Mouse (Mus musculus): ENCODE results near the gene Dlg4. TPM values are rescaled to one million over a fixed set of nuclear protein-coding genes. Genes with fewer than 3 reads are reported as not detected.
"Not testable (repeated sequence)": the region's sequence is repeated elsewhere in the genome, so short reads cannot be mapped to it uniquely, and the experiment has no call there.

Gene Dlg4
- polyA plus RNA-seq, 1 experiment from 2014 or later = 24.7 TPM

GRCm38 (mm10) chr11:70057805-70058204 is 41.1 kb downstream of the Dlg4 start:
- Histone ChIP-seq H3K4me1 (peaks cover 5% of the 10 kb centered on the region), H3K9ac (replicated peaks) (no peak overlapping the region), H3K27ac (replicated peaks) (no peak overlapping the region), H3K4me3 (replicated peaks) (no peak overlapping the region), H3K4me2 (no peak overlapping the region), H3K9me3 (replicated peaks) (no peaks in the 10 kb centered on the region), H3K36me3 (no peaks in the 10 kb centered on the region), H3K27me3 (replicated peaks) (0 out of 2 replicates have a peak, but pooled peaks cover 3% of the 10 kb centered on the region)
- WGBS = 86% methylated on average over 9 of the region's 9 CpGs
- ATAC-seq (ENCODE audit: low FRiP score) = no peak

- no peak overlapping the region for H3K4me2 ChIP-seq
- no peak for ATAC-seq (ENCODE audit: low FRiP score)
- no peak overlapping the region for H3K4me3 ChIP-seq (replicated peaks)
- H3K27me3 ChIP-seq (replicated peaks) = 0 out of 2 replicates have a peak, but pooled peaks cover under 1% of the 10 kb centered on the region
- H3K4me1 ChIP-seq = peaks cover 5% of the 10 kb centered on the region
- H3K36me3 ChIP-seq = no peaks in the 10 kb centered on the region
- 73% methylated on average over 6 of the region's 6 CpGs for WGBS
- no peak overlapping the region for H3K27ac ChIP-seq (replicated peaks)
- H3K9ac ChIP-seq (replicated peaks) = no peak overlapping the region
- no peaks in the 10 kb centered on the region for H3K9me3 ChIP-seq (replicated peaks)
These were observed 43.2 kb downstream of the Dlg4 start for GRCm38 (mm10) chr11:70059930-70060329.

- ATAC-seq (ENCODE audit: low FRiP score) = no peak
- Histone ChIP-seq H3K4me1 (peaks cover 16% of the 10 kb centered on the region; the same call in 1 of the 2 replicates), H3K4me3 (replicated peaks) (no peak overlapping the region), H3K27ac (replicated peaks) (no peak overlapping the region), H3K36me3 (no peaks in the 10 kb centered on the region), H3K9ac (replicated peaks) (no peak overlapping the region), H3K27me3 (replicated peaks) (no peaks in the 10 kb centered on the region), H3K4me2 (no peak overlapping the region), H3K9me3 (replicated peaks) (no peaks in the 10 kb centered on the region)
- 75% methylated on average over 3 of the region's 3 CpGs for WGBS
These were observed 46.3 kb downstream of the Dlg4 start for GRCm38 (mm10) chr11:70063053-70063452.

- Histone ChIP-seq H3K27me3 (replicated peaks) (no peaks in the 10 kb centered on the region), H3K9ac (replicated peaks) (no peak overlapping the region), H3K4me2 (no peak overlapping the region), H3K9me3 (replicated peaks) (no peaks in the 10 kb centered on the region), H3K27ac (replicated peaks) (peak overlapping the region; percentile 8; the same call in 1 of the 2 replicates), H3K4me1 (peaks cover 26% of the 10 kb centered on the region), H3K36me3 (no peaks in the 10 kb centered on the region), H3K4me3 (replicated peaks) (no peak overlapping the region)
- 76% methylated on average over 4 of the region's 4 CpGs for WGBS
- no peak for ATAC-seq (ENCODE audit: low FRiP score)
These were observed 50.0 kb downstream of the Dlg4 start for GRCm38 (mm10) chr11:70066701-70067100.

- Histone ChIP-seq H3K4me1 (peaks cover 26% of the 10 kb centered on the region), H3K4me3 (replicated peaks) (no peak overlapping the region), H3K9me3 (replicated peaks) (no peaks in the 10 kb centered on the region), H3K4me2 (no peak overlapping the region), H3K27me3 (replicated peaks) (no peaks in the 10 kb centered on the region), H3K27ac (replicated peaks) (no peak overlapping the region), H3K9ac (replicated peaks) (no peak overlapping the region), H3K36me3 (no peaks in the 10 kb centered on the region)
- WGBS = 15% methylated on average over 3 of the region's 3 CpGs
- no peak for ATAC-seq (ENCODE audit: low FRiP score)
These were observed 51.5 kb downstream of the Dlg4 start for GRCm38 (mm10) chr11:70068245-70068644.

DNA sequence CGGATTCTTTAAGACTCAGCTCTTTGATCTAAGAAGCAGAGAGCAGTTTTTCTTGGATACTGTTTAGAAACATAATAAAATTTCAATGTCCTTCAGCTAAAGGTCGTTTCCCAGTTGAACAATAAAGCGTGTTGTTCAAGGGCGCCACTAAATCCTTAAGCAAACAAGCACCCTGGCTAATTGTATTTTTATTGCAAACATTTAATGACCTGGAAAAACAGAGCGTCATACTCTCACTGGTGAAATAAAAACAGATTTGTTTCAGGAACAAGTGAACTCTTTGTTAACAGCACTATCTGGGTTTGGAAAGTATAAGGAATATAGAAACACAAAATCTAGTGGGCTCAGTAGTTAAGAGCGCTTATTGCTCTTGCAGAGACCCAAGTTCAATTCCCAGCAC is 53.3 kb downstream of the Dlg4 start:
- H3K4me2 ChIP-seq = no peak overlapping the region
- H3K36me3 ChIP-seq = no peaks in the 10 kb centered on the region
- no peak overlapping the region for H3K4me3 ChIP-seq (replicated peaks)
- H3K27ac ChIP-seq (replicated peaks) = peak overlapping the region; percentile 76
- peaks cover 28% of the 10 kb centered on the region for H3K4me1 ChIP-seq
- H3K9ac ChIP-seq (replicated peaks) = no peak overlapping the region
- WGBS = 33% methylated on average over 6 of the region's 6 CpGs
- no peak for ATAC-seq (ENCODE audit: low FRiP score)
- no peaks in the 10 kb centered on the region for H3K9me3 ChIP-seq (replicated peaks)
- H3K27me3 ChIP-seq (replicated peaks) = no peaks in the 10 kb centered on the region

DNA sequence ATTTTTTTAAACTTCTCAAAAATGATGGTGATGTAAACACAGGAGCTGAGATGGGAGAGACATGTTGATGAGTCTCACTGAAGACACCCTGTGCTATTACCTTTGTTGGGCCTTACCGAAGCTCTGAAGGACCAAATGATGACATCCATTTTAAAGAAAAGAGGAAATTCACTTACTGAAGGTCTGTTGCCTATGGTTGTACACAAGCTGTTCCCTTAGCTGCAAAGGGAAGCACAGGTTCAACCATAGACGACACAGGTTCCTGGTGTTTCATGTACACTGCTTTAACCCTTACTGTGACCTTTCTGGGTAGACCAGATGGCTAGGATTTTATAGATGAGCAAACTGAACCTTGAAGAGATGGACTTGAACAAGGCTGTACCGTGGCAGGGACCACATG is 53.9 kb downstream of the Dlg4 start:
- H3K36me3 ChIP-seq; H3K4me2 ChIP-seq; H3K4me3 ChIP-seq (replicated peaks); ATAC-seq (ENCODE audit: low FRiP score); H3K9me3 ChIP-seq (replicated peaks); H3K27me3 ChIP-seq (replicated peaks); H3K9ac ChIP-seq (replicated peaks): not testable (repeated sequence)
- Histone ChIP-seq H3K4me1 (peaks cover 28% of the 10 kb centered on the region), H3K27ac (replicated peaks) (peak overlapping the region; percentile 76; the same call in 1 of the 2 replicates)
- WGBS = 89% methylated on average over 3 of the region's 3 CpGs

GRCm38 (mm10) chr11:70074379-70075071 is 57.8 kb downstream of the Dlg4 start:
- H3K4me2 ChIP-seq = peak overlapping the region; percentile 40
- H3K36me3 ChIP-seq = no peaks in the 10 kb centered on the region
- H3K4me3 ChIP-seq (replicated peaks) = no peak overlapping the region
- no peak overlapping the region for H3K27ac ChIP-seq (replicated peaks)
- no peak overlapping the region for H3K9ac ChIP-seq (replicated peaks)
- H3K27me3 ChIP-seq (replicated peaks) = no peaks in the 10 kb centered on the region
- H3K9me3 ChIP-seq (replicated peaks) = no peaks in the 10 kb centered on the region
- 41% methylated on average over 17 of the region's 17 CpGs for WGBS
- peaks cover 11% of the 10 kb centered on the region for H3K4me1 ChIP-seq
- no peak for ATAC-seq (ENCODE audit: low FRiP score)

GRCm38 (mm10) chr11:70075581-70075980 is 58.8 kb downstream of the Dlg4 start:
- H3K4me3 ChIP-seq (replicated peaks) = no peak overlapping the region
- 85% methylated on average over 6 of the region's 6 CpGs for WGBS
- H3K4me2 ChIP-seq = no peak overlapping the region
- H3K9ac ChIP-seq (replicated peaks) = no peak overlapping the region
- no peaks in the 10 kb centered on the region for H3K27me3 ChIP-seq (replicated peaks)
- H3K27ac ChIP-seq (replicated peaks) = no peak overlapping the region
- ATAC-seq (ENCODE audit: low FRiP score) = no peak
- H3K36me3 ChIP-seq = no peaks in the 10 kb centered on the region
- H3K9me3 ChIP-seq (replicated peaks) = no peaks in the 10 kb centered on the region
- 0 out of 2 replicates have a peak, but pooled peaks cover 3% of the 10 kb centered on the region for H3K4me1 ChIP-seq

- Histone ChIP-seq H3K36me3 (no peaks in the 10 kb centered on the region), H3K27ac (replicated peaks) (no peak overlapping the region), H3K4me1 (0 out of 2 replicates have a peak, but pooled peaks cover 3% of the 10 kb centered on the region), H3K9ac (replicated peaks) (no peak overlapping the region), H3K4me2 (no peak overlapping the region), H3K4me3 (replicated peaks) (no peak overlapping the region), H3K9me3 (replicated peaks) (no peaks in the 10 kb centered on the region), H3K27me3 (replicated peaks) (no peaks in the 10 kb centered on the region)
- ATAC-seq (ENCODE audit: low FRiP score) = no peak
- WGBS = 52% methylated on average over 2 of the region's 3 CpGs
These were observed 60.7 kb downstream of the Dlg4 start for GRCm38 (mm10) chr11:70077441-70077840.

DNA sequence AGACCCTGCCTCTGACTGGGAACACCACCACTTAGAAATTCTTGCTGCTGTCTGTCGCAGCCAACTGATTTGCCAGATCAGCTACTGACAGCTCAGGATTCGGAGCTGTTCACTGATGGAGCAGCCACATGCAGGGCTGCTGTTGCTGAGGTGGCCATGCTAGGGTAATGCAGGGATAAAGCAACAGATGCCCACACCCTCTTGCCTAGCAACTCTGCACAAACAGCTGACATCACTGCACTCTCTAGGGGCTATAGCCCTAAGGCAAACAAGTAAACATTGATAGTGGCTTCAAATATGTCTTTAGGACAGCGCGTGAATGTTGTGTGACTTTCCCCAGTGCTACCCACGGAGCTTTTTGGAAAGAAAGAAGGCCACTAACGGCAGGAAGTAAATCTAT is 62.4 kb downstream of the Dlg4 start:
- ATAC-seq (ENCODE audit: low FRiP score) = no peak

GRCm38 (mm10) chr11:70079928-70080327 is 63.2 kb downstream of the Dlg4 start:
- Histone ChIP-seq H3K27me3 (replicated peaks) (no peaks in the 10 kb centered on the region), H3K36me3 (no peaks in the 10 kb centered on the region), H3K9ac (replicated peaks) (no peak overlapping the region), H3K9me3 (replicated peaks) (no peaks in the 10 kb centered on the region), H3K27ac (replicated peaks) (no peak overlapping the region), H3K4me1 (0 out of 2 replicates have a peak, but pooled peaks cover under 1% of the 10 kb centered on the region), H3K4me2 (no peak overlapping the region), H3K4me3 (replicated peaks) (no peak overlapping the region)
- WGBS = 58% methylated on average over 7 of the region's 7 CpGs
- ATAC-seq (ENCODE audit: low FRiP score) = no peak

More for the DNA sequence above, 62.4 kb downstream of the Dlg4 start:
- Histone ChIP-seq H3K4me2 (no peak overlapping the region), H3K9me3 (replicated peaks) (no peaks in the 10 kb centered on the region), H3K27ac (replicated peaks) (no peak overlapping the region), H3K4me1 (0 out of 2 replicates have a peak, but pooled peaks cover 3% of the 10 kb centered on the region), H3K27me3 (replicated peaks) (no peaks in the 10 kb centered on the region), H3K9ac (replicated peaks) (no peak overlapping the region), H3K4me3 (replicated peaks) (no peak overlapping the region), H3K36me3 (no peaks in the 10 kb centered on the region)
- WGBS = 67% methylated on average over 6 of the region's 6 CpGs

Data from neural tube, embryonic 15.5 days (tissue).